Mouse (Mus musculus) spleen, adult 18-20 months (tissue): ENCODE measurements around the gene Gm14139.
"Not testable (repeated sequence)": the region's sequence is repeated elsewhere in the genome, so short reads cannot be mapped to it uniquely, and the experiment has no call there.

Source experiments
- DNase-seq, 2 experiments: peaks; one replicate each; pipeline ENCODE4 v3.0.0; 2022; ENCODE audit warnings: mixed read lengths in 2 of 2

The Gm14139 gene

GRCm38 (mm10) chr2:150181570-150181999, at the start of gene Gm14139:
Gm14139 (plus strand) TSS chr2:150181755.
- not testable (repeated sequence) for DNase-seq

- not testable (repeated sequence) for DNase-seq
Measured at GRCm38 (mm10) chr2:150132002-150132401, 49.6 kb upstream of the Gm14139 start.

GRCm38 (mm10) chr2:150132773-150133172, 48.8 kb upstream of the Gm14139 start:
- DNase-seq, result no peak

- DNase-seq, result peak; percentile 77
Measured at GRCm38 (mm10) chr2:150136435-150136897, 45.1 kb upstream of the Gm14139 start, which contains the start of gene Zfp120. Zfp120 (minus strand) TSS chr2:150136708.

- DNase-seq, result no peak
Measured at GRCm38 (mm10) chr2:150166703-150167102, 14.9 kb upstream of the Gm14139 start.

GRCm38 (mm10) chr2:150173833-150174232, 7.7 kb upstream of the Gm14139 start:
- no peak for DNase-seq

- not testable (repeated sequence) for DNase-seq
Measured at GRCm38 (mm10) chr2:150179579-150179978, 2.0 kb upstream of the Gm14139 start, which contains the start of gene Gm10770. Gm10770 (minus strand) TSS chr2:150179679.

- DNase-seq, result not testable (repeated sequence)
Measured at GRCm38 (mm10) chr2:150181046-150181445, 509 bp upstream of the Gm14139 start.

GRCm38 (mm10) chr2:150217600-150218362, 36.2 kb downstream of the Gm14139 start, which contains the start of gene Zfp937:
Zfp937 (plus strand) TSS chr2:150218073.
- DNase-seq, result peak; percentile 46 to 49

- DNase-seq, result not testable (repeated sequence)
Measured at GRCm38 (mm10) chr2:150218363-150218725, 36.8 kb downstream of the Gm14139 start.

GRCm38 (mm10) chr2:150223263-150223662, 41.7 kb downstream of the Gm14139 start:
- not testable (repeated sequence) for DNase-seq
